Mouse (Mus musculus): ENCODE measurements at regions not wholly inside any gene's neighbourhood (a gene's known extent, or its start where the extent isn't known, plus 50 kb on each side); places are given as distances from the start of the nearest gene placed in this dataset.

DNA sequence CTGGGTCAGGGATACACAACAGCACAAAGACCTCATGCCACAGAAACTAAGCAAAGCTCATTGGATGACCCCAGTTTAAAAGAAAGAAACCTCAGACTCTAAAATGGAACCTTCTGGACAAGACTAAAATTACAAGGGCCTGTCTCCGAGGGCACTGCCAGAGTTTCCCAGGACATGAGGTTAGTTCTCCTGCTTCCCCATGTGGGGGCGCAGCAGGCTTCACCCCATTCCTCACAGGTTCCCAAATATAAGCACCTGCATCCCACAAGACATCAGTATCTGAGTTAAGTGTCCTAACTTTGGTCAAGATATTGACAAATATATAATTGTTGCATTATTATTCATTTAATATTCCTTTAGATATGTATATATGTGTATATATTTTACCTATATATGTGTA is 166.8 kb downstream of the B3gnt2 start:
- DNase-seq = no peak

DNA sequence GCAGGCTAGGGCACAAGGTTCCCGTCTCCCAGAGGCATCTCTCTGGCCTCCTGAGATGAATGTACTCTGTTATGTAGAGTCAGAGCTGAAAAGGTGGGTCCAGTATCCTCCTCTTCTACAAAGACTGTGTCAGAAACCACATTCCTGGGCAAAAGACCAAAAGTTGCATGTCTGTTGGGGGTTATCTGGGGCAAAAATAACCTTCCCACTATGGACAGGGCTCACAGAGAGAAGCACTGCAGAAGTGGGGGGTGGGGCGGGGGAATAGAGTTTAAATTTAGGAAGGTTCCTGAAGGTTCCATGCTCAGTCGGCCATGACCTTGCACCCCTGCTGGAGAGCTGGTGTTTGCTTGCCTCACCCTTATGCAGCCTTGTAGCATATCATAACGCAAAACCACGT is 165.9 kb downstream of the B3gnt2 start:
- no peak for DNase-seq

DNA sequence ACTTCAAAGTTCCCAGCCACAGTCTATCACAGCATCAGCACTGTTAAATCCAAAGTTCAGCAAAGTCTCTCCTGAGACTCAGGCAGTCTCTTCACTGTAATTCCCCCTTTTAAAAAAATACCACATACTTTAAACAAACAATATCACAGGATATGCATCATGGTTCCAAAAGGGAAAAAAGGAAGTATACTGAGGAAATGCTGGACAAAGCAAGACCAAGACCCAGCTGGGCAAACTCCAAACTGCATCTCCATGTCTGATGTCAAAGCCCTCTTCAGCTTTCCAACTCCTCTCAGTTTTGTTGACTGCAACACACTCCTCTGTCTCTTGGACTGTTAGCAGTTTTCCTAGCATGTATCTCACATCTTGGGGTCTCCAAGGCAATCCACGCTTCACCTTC is 165.5 kb downstream of the B3gnt2 start:
- DNase-seq = no peak

DNA sequence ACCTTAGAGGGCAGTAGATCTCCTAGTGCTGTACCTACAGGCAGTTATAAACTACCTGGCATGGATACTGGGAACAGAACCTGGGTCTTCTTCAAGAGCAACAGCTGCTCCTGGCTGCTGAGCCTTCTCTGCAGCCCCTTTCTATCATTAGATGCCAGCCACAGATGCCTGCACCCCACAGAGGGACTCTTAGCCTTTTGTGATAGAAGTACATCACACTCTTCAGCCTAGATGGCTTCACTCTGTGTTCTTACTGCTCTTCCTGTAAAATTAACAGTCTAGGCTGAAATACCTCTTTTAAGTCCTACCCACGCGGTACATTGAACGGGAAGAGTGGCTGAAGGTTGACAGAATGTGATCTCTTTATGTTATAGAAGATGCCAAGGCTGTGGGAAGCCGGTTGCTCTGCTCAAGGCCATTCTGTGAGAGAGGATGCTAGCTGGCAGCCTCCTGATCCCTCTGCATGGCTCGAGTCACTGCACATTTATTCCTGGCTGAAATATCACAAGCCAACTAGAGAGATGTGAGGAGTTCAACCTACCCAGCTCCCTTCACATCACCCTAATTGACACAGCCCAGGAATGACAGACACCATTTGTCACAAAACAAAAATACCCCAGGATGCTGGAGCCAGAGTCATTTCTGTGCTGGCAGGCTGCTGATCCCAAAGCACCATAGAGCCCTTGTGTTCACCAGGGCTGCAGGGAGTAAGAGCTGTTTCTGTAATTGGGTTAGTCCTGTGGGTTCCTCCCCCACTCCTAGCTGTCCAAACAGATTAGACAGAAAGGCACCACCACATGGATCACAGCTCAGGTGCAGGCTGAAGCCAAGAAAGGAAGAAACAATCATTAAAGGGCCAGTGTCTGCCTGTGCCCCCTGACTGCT is 162.5 kb downstream of the B3gnt2 start:
- DNase-seq = no peak

DNA sequence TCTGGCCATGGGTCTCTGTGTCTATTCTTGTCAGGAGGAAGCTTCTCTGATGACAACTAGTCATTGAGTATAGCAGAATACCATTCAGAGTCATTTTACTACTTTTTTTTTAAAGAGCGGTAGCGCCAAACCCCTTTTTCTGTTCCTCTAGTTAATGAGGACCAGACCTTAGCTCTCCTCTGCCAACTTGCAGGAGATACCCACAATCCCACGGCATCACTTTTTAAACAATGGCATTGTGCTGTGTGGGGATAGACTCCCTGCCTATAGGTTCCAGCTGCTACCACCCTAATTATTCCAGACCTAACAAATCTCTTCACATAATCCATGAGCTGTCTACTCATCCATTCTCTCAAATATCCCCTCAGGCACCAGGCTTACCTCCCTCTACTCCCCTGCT is 154.7 kb downstream of the B3gnt2 start:
- no peak for DNase-seq
